Mouse (Mus musculus) left cerebral cortex, adult 6 months (tissue): ENCODE results near the gene Prss30. TPM values are rescaled to one million over a fixed set of nuclear protein-coding genes. Genes with fewer than 3 reads are reported as not detected.

Experiments
- long read RNA-seq, 2 experiments: library from polyadenylated mRNA; unstranded; transcript quantifications; one replicate each; pipeline ENCODE4 v2.0.0; 2019 to 2020
- polyA plus RNA-seq: library from polyadenylated mRNA; unstranded; fragments of <200 nt; fragmentation: Nextera tagmentation; gene quantifications from 2 replicates; pipeline ENCODE4 v1.2.3, GENCODE M21; 2021

The Prss30 gene
- 0.21 and 0.48 TPM in 2 replicates for polyA plus RNA-seq
- long read RNA-seq, experiment 1, partial matches to known transcripts = 0 of 1 reads
- long read RNA-seq, experiment 1, other reads (novel, unspliced or antisense) = 1 of 1 reads
- long read RNA-seq, experiment 2 = 0 reads

GRCm38 (mm10) chr17:23980297-23980909 is at the start of gene Prss30:
Gene Prss30 (minus strand): TSS chr17:23980566.

GRCm38 (mm10) chr17:23997901-23998300 is 17.5 kb upstream of the Prss30 start, which contains the start of gene Prss22:
Gene Prss22 (minus strand): TSS chr17:23998100.

GRCm38 (mm10) chr17:23955174-23955573 is 25.2 kb downstream of the Prss30 start, which contains the start of gene Sbpl:
Gene Sbpl (minus strand): TSS chr17:23955274.

GRCm38 (mm10) chr17:23941372-23941771 is 39.0 kb downstream of the Prss30 start, which contains the start of gene Sbp:
Gene Sbp (plus strand): TSS chr17:23941672.

Other genes starting within 250 kb of the Prss30 start
- gene Paqr4, start 239.7 kb downstream of the Prss30 start, polyA plus RNA-seq = 121 and 122 TPM in 2 replicates
- gene Kremen2, start 234.7 kb downstream of the Prss30 start, polyA plus RNA-seq = 1.5 and 2.2 TPM in 2 replicates
- gene Flywch1, start 209.0 kb downstream of the Prss30 start, polyA plus RNA-seq = 294 and 331 TPM in 2 replicates
- gene Flywch2, start 194.5 kb downstream of the Prss30 start, polyA plus RNA-seq = 28.8 and 29.4 TPM in 2 replicates
- gene Srrm2, start 190.0 kb downstream of the Prss30 start, polyA plus RNA-seq = 120 and 290 TPM in 2 replicates
- gene Elob, start 151.4 kb downstream of the Prss30 start, polyA plus RNA-seq = 1,419 and 1,447 TPM in 2 replicates
- gene Prss33, start 144.5 kb downstream of the Prss30 start, polyA plus RNA-seq = not detected in 2 replicates
- gene Prss32, start 136.7 kb downstream of the Prss30 start, polyA plus RNA-seq = not detected in 2 replicates
- gene Prss41, start 136.4 kb downstream of the Prss30 start, polyA plus RNA-seq = 0.11 and 0.18 TPM in 2 replicates
- not detected in 2 replicates for gene Prss21, start 112.5 kb downstream of the Prss30 start, polyA plus RNA-seq
- not detected in 2 replicates for gene Dcpp1, start 99.7 kb downstream of the Prss30 start, polyA plus RNA-seq
- not detected in 2 replicates for gene Dcpp2, start 99.7 kb downstream of the Prss30 start, polyA plus RNA-seq
- gene Dcpp3, start 63.1 kb downstream of the Prss30 start, polyA plus RNA-seq = not detected in 2 replicates
- gene Sbp, start 38.9 kb downstream of the Prss30 start, polyA plus RNA-seq = not detected in 2 replicates
- gene Sbpl, start 25.3 kb downstream of the Prss30 start, polyA plus RNA-seq = not detected in 2 replicates
- 3.7 and 5.0 TPM in 2 replicates for gene Prss22, start 17.5 kb upstream of the Prss30 start, polyA plus RNA-seq
- not detected in 2 replicates for gene Prss27, start 57.6 kb upstream of the Prss30 start, polyA plus RNA-seq
- 22.2 and 27.3 TPM in 2 replicates for gene Kctd5, start 92.9 kb upstream of the Prss30 start, polyA plus RNA-seq
- gene Pdpk1, start 170.4 kb upstream of the Prss30 start, polyA plus RNA-seq = 40.3 and 56.0 TPM in 2 replicates
- gene Amdhd2, start 183.2 kb upstream of the Prss30 start, polyA plus RNA-seq = 24.5 and 32.9 TPM in 2 replicates
- 2,129 and 2,190 TPM in 2 replicates for gene Atp6v0c, start 189.1 kb upstream of the Prss30 start, polyA plus RNA-seq
- gene Tbc1d24, start 225.0 kb upstream of the Prss30 start, polyA plus RNA-seq = 13.7 and 14.1 TPM in 2 replicates
- gene Ntn3, start 229.0 kb upstream of the Prss30 start, polyA plus RNA-seq = 2.0 and 5.5 TPM in 2 replicates
- gene Tedc2, start 240.3 kb upstream of the Prss30 start, polyA plus RNA-seq = 8.3 and 8.5 TPM in 2 replicates